Mouse (Mus musculus): ENCODE measurements around the gene AU022252. TPM values are rescaled to one million over a fixed set of nuclear protein-coding genes. Genes with fewer than 3 reads are reported as not detected.

AU022252 gene
- polyA plus RNA-seq, 1 experiment: 14.5 TPM

GRCm38 (mm10) chr4:119181456-119181855 lies 51.1 kb downstream of the AU022252 start:
- TF ChIP-seq TCF12 (IDR thresholded peaks at IDR 0.05; ENCODE audit: insufficient read depth, poor library complexity, severe bottlenecking) (no peak), POLR2AphosphoS2 (IDR thresholded peaks at IDR 0.05; ENCODE audit: insufficient read length, low read depth) (no peak), SRF (IDR thresholded peaks at IDR 0.05; ENCODE audit: control insufficient read depth, insufficient read length, low read depth) (no peak), MYOD1 (IDR thresholded peaks at IDR 0.05; ENCODE audit: control insufficient read depth in 1 of 3, insufficient read length in 2 of 3, low read depth in 2 of 3) (no peak), MYOG (IDR thresholded peaks at IDR 0.05; ENCODE audit: control insufficient read depth in 1 of 3, insufficient read depth in 1 of 3, insufficient read length in 2 of 3, low read depth in 2 of 3) (no peak), MAX (IDR thresholded peaks at IDR 0.05; ENCODE audit: low read depth) (no peak), REST (IDR thresholded peaks at IDR 0.05; ENCODE audit: insufficient read depth, insufficient read length) (no peak), TCF3 (IDR thresholded peaks at IDR 0.05; ENCODE audit: insufficient read length, low read depth) (no peak), E2F4 (IDR thresholded peaks at IDR 0.05; ENCODE audit: insufficient read depth) (no peak), POLR2A (IDR thresholded peaks at IDR 0.05; ENCODE audit: insufficient read length, low read depth) (no peak), CEBPB (IDR thresholded peaks at IDR 0.05; ENCODE audit: insufficient read depth, poor library complexity, severe bottlenecking) (no peak), USF1 (IDR thresholded peaks at IDR 0.05; ENCODE audit: low read depth) (no peak)
- Histone ChIP-seq H3K27me3 (ENCODE audit: control insufficient read depth, insufficient read depth, insufficient read length) (no peaks in the 10 kb centered on the region), H3K36me3 (ENCODE audit: control insufficient read depth, insufficient read depth) (no peaks in the 10 kb centered on the region), H3ac (ENCODE audit: control insufficient read depth, insufficient read length) (no peak overlapping the region), H3K4me2 (ENCODE audit: low read depth) (no peak overlapping the region), H3K79me2 (ENCODE audit: control insufficient read depth, insufficient read depth) (no peaks in the 10 kb centered on the region), H3K4me3 (no peak overlapping the region)

DNA sequence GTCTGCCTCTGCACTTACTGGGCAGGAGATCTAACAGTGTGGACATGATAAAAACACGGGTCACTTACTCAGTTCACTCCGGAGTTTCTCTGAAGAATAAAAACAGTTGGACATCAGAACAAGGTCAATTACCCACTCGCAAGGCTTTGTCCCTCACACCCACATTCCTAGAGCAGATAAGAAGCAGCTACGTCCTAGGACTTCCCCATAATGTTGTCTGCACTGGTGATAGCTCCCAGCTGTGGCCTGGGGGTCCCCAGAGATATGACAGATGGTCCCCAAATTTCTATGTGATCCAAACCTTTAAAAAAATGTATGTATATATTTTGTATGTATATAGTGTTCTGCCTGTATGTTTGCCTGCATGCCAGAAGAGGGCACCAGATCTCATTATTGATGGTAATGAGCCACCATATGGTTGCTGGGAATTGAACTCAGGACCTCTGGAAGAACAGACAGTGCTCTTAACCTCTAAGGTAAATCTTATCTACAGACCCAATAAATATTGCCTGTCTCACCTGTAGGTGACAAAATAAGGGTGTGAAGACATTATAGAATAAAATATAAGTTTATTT lies 52.3 kb downstream of the AU022252 start:
- Histone ChIP-seq H3K4me3 (no peak overlapping the region), H3ac (ENCODE audit: control insufficient read depth, insufficient read length) (no peak overlapping the region), H3K36me3 (ENCODE audit: control insufficient read depth, insufficient read depth) (no peaks in the 10 kb centered on the region), H3K79me2 (ENCODE audit: control insufficient read depth, insufficient read depth) (no peaks in the 10 kb centered on the region), H3K27me3 (ENCODE audit: control insufficient read depth, insufficient read depth, insufficient read length) (no peaks in the 10 kb centered on the region), H3K4me2 (ENCODE audit: low read depth) (no peak overlapping the region)
- no peak for TF ChIP-seq SRF (IDR thresholded peaks at IDR 0.05; ENCODE audit: control insufficient read depth, insufficient read length, low read depth)

DNA sequence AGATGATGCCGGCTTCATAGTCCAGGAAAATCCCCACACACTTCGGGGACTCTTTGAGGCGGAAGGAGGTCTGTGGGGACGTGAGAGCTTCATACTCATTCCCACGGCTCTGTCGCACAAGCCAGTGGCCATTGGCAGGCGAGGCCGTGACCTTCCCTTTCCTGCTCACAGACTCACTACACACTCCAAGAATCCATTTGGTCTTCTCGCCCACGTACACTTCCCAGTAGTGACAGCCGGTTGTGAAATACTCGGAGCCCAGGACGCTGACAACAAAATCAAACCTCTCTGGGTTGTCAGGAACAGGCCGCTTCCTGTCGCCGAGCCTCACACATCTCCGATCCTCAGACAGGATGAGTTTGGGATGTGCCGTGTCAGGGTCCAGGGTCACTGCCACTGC lies 54.2 kb downstream of the AU022252 start:
- no peaks in the 10 kb centered on the region for H3K27me3 ChIP-seq (ENCODE audit: control insufficient read depth, insufficient read depth, insufficient read length)
- TF ChIP-seq POLR2AphosphoS2 (IDR thresholded peaks at IDR 0.05; ENCODE audit: insufficient read length, low read depth) (no peak), MYOG (IDR thresholded peaks at IDR 0.05; ENCODE audit: control insufficient read depth in 1 of 3, insufficient read depth in 1 of 3, insufficient read length in 2 of 3, low read depth in 2 of 3) (no peak), E2F4 (IDR thresholded peaks at IDR 0.05; ENCODE audit: insufficient read depth) (no peak), MYOD1 (IDR thresholded peaks at IDR 0.05; ENCODE audit: control insufficient read depth in 1 of 3, insufficient read length in 2 of 3, low read depth in 2 of 3) (no peak), MAX (IDR thresholded peaks at IDR 0.05; ENCODE audit: low read depth) (no peak), SRF (IDR thresholded peaks at IDR 0.05; ENCODE audit: control insufficient read depth, insufficient read length, low read depth) (no peak), CEBPB (IDR thresholded peaks at IDR 0.05; ENCODE audit: insufficient read depth, poor library complexity, severe bottlenecking) (no peak), TCF12 (IDR thresholded peaks at IDR 0.05; ENCODE audit: insufficient read depth, poor library complexity, severe bottlenecking) (no peak), POLR2A (IDR thresholded peaks at IDR 0.05; ENCODE audit: insufficient read length, low read depth) (no peak), USF1 (IDR thresholded peaks at IDR 0.05; ENCODE audit: low read depth) (no peak)
- H3K4me3 ChIP-seq: no peak overlapping the region
- no peak overlapping the region for H3K4me2 ChIP-seq (ENCODE audit: low read depth)
- H3K36me3 ChIP-seq (ENCODE audit: control insufficient read depth, insufficient read depth): no peaks in the 10 kb centered on the region
- peaks cover 4% of the 10 kb centered on the region for H3K79me2 ChIP-seq (ENCODE audit: control insufficient read depth, insufficient read depth)
- no peak overlapping the region for H3ac ChIP-seq (ENCODE audit: control insufficient read depth, insufficient read length)

- Histone ChIP-seq H3K4me2 (ENCODE audit: low read depth) (no peak overlapping the region), H3K4me3 (no peak overlapping the region), H3K79me2 (ENCODE audit: control insufficient read depth, insufficient read depth) (peaks cover 7% of the 10 kb centered on the region), H3K36me3 (ENCODE audit: control insufficient read depth, insufficient read depth) (no peaks in the 10 kb centered on the region), H3ac (ENCODE audit: control insufficient read depth, insufficient read length) (no peak overlapping the region), H3K27me3 (ENCODE audit: control insufficient read depth, insufficient read depth, insufficient read length) (no peaks in the 10 kb centered on the region)
- TF ChIP-seq TCF3 (IDR thresholded peaks at IDR 0.05; ENCODE audit: insufficient read length, low read depth) (no peak), CEBPB (IDR thresholded peaks at IDR 0.05; ENCODE audit: insufficient read depth, poor library complexity, severe bottlenecking) (no peak), POLR2A (IDR thresholded peaks at IDR 0.05; ENCODE audit: insufficient read length, low read depth) (no peak), TCF12 (IDR thresholded peaks at IDR 0.05; ENCODE audit: insufficient read depth, poor library complexity, severe bottlenecking) (no peak), MYOD1 (IDR thresholded peaks at IDR 0.05; ENCODE audit: control insufficient read depth in 1 of 3, insufficient read length in 2 of 3, low read depth in 2 of 3) (no peak), USF1 (IDR thresholded peaks at IDR 0.05; ENCODE audit: low read depth) (no peak), MYOG (IDR thresholded peaks at IDR 0.05; ENCODE audit: control insufficient read depth in 1 of 3, insufficient read depth in 1 of 3, insufficient read length in 2 of 3, low read depth in 2 of 3) (no peak), SRF (IDR thresholded peaks at IDR 0.05; ENCODE audit: control insufficient read depth, insufficient read length, low read depth) (no peak), POLR2AphosphoS2 (IDR thresholded peaks at IDR 0.05; ENCODE audit: insufficient read length, low read depth) (no peak), E2F4 (IDR thresholded peaks at IDR 0.05; ENCODE audit: insufficient read depth) (no peak), MAX (IDR thresholded peaks at IDR 0.05; ENCODE audit: low read depth) (no peak), REST (IDR thresholded peaks at IDR 0.05; ENCODE audit: insufficient read depth, insufficient read length) (no peak)
Observed at GRCm38 (mm10) chr4:119177702-119178101, 54.8 kb downstream of the AU022252 start.

GRCm38 (mm10) chr4:119173851-119174453 lies 58.6 kb downstream of the AU022252 start, which contains the start of gene Zfp691:
Zfp691 (minus strand) TSS chr4:119174195.
- TF ChIP-seq TCF3 (IDR thresholded peaks at IDR 0.05; ENCODE audit: insufficient read length, low read depth) (no peak), POLR2A (IDR thresholded peaks at IDR 0.05; ENCODE audit: insufficient read length, low read depth) (peak; percentile 86), USF1 (IDR thresholded peaks at IDR 0.05; ENCODE audit: low read depth) (no peak), MYOD1 (IDR thresholded peaks at IDR 0.05; ENCODE audit: control insufficient read depth in 1 of 3, insufficient read length in 2 of 3, low read depth in 2 of 3) (no peak), REST (IDR thresholded peaks at IDR 0.05; ENCODE audit: insufficient read depth, insufficient read length) (peak; percentile 6), POLR2AphosphoS2 (IDR thresholded peaks at IDR 0.05; ENCODE audit: insufficient read length, low read depth) (peak; percentile 77), MYOG (IDR thresholded peaks at IDR 0.05; ENCODE audit: control insufficient read depth in 1 of 3, insufficient read depth in 1 of 3, insufficient read length in 2 of 3, low read depth in 2 of 3) (peak in 2 of 3 experiments; percentile 2 to 13), E2F4 (IDR thresholded peaks at IDR 0.05; ENCODE audit: insufficient read depth) (no peak), SRF (IDR thresholded peaks at IDR 0.05; ENCODE audit: control insufficient read depth, insufficient read length, low read depth) (no peak), CEBPB (IDR thresholded peaks at IDR 0.05; ENCODE audit: insufficient read depth, poor library complexity, severe bottlenecking) (no peak), TCF12 (IDR thresholded peaks at IDR 0.05; ENCODE audit: insufficient read depth, poor library complexity, severe bottlenecking) (no peak), MAX (IDR thresholded peaks at IDR 0.05; ENCODE audit: low read depth) (no peak)
- Histone ChIP-seq H3K36me3 (ENCODE audit: control insufficient read depth, insufficient read depth) (no peaks in the 10 kb centered on the region), H3ac (ENCODE audit: control insufficient read depth, insufficient read length) (peak within 1 kb of the TSS; percentile 50), H3K4me3 (peak within 1 kb of the TSS; percentile 76), H3K79me2 (ENCODE audit: control insufficient read depth, insufficient read depth) (peaks cover 7% of the 10 kb centered on the region), H3K4me2 (ENCODE audit: low read depth) (peak within 1 kb of the TSS; percentile 93), H3K27me3 (ENCODE audit: control insufficient read depth, insufficient read depth, insufficient read length) (no peaks in the 10 kb centered on the region)
